In genomic region chr7:145110028-145110427, GRCm38 (mm10) we compare ENCODE assay signal across 13 mouse cellular contexts.
DNase-seq lines count a peak whose midpoint lies in the region; ATAC-seq and TF ChIP-seq lines count a peak whose summit lies in the region.
"Had no signal": no experiment of that assay in that cellular context is flagged by ENCODE, and none has a peak within 500 bp of the region (broad histone marks: within the 10 kb centered on the region; RNA-seq: fewer than 3 reads in every experiment).

No protein-coding gene starts in this region.

- no peak for TF ChIP-seq POLR2A in bone marrow macrophage, adult 2 months (IDR thresholded peaks at IDR 0.05; ENCODE audit: borderline replicate concordance, low read depth, low read length)

- no peak for TF ChIP-seq CTCF in kidney, postnatal 0 days (IDR thresholded peaks at IDR 0.05; ENCODE audit: low read depth)
- no peak for TF ChIP-seq CTCF in bone marrow macrophage, adult 2 months (IDR thresholded peaks at IDR 0.05; ENCODE audit: low read depth, low read length)

- peak overlapping the region; percentile 28; the same call in 1 of the 2 replicates for H3K9ac ChIP-seq in heart, embryonic 13.5 days
- no peak overlapping the region for H3K9ac ChIP-seq in kidney, postnatal 0 days (ENCODE audit: low read depth, low read length)
- no peak overlapping the region for H3K9ac ChIP-seq in forebrain, embryonic 12.5 days
- H3K9ac ChIP-seq: embryonic facial prominence, embryonic 15.5 days; hindbrain, embryonic 13.5 days; liver, embryonic 15.5 days had no signal

- H3K4me3 ChIP-seq in heart, embryonic 13.5 days, result no peak overlapping the region
- no peak overlapping the region for H3K4me3 ChIP-seq in kidney, postnatal 0 days (replicated peaks; ENCODE audit: low read depth, low read length)
- no peak overlapping the region for H3K4me3 ChIP-seq in bone marrow macrophage, adult 2 months (ENCODE audit: insufficient read depth, low read length)
- no peak overlapping the region for H3K4me3 ChIP-seq in limb, embryonic 10.5 days
- no peak overlapping the region for H3K4me3 ChIP-seq in forebrain, embryonic 12.5 days (replicated peaks)
- H3K4me3 ChIP-seq: embryonic facial prominence, embryonic 15.5 days; hindbrain, embryonic 13.5 days; liver, embryonic 15.5 days had no signal

- H3K36me3 ChIP-seq in heart, embryonic 13.5 days, result no peaks in the 10 kb centered on the region
- H3K36me3 ChIP-seq in kidney, postnatal 0 days (ENCODE audit: insufficient read depth, low read length), result no peaks in the 10 kb centered on the region
- no peaks in the 10 kb centered on the region for H3K36me3 ChIP-seq in limb, embryonic 10.5 days
- no peaks in the 10 kb centered on the region for H3K36me3 ChIP-seq in forebrain, embryonic 12.5 days (replicated peaks)
- H3K36me3 ChIP-seq: embryonic facial prominence, embryonic 15.5 days; hindbrain, embryonic 13.5 days; liver, embryonic 15.5 days had no signal

- ATAC-seq in heart, embryonic 13.5 days (ENCODE audit: extremely low read depth, insufficient number of reproducible peaks, low FRiP score, low TSS enrichment), result no peak
- no peak for ATAC-seq in kidney, postnatal 0 days (replicated peaks; ENCODE audit: low FRiP score, low read depth)
- ATAC-seq in forebrain, embryonic 12.5 days (ENCODE audit: low FRiP score), result no peak
- ATAC-seq: forebrain, embryonic 16.5 days had no signal

- no peaks in the 10 kb centered on the region; the same call in 1 of the 2 replicates for H3K27me3 ChIP-seq in heart, embryonic 13.5 days (replicated peaks)
- H3K27me3 ChIP-seq in kidney, postnatal 0 days (ENCODE audit: insufficient read depth, low read length), result no peaks in the 10 kb centered on the region
- no peaks in the 10 kb centered on the region for H3K27me3 ChIP-seq in limb, embryonic 10.5 days (ENCODE audit: low read depth, poor library complexity, severe bottlenecking)
- no peaks in the 10 kb centered on the region for H3K27me3 ChIP-seq in forebrain, embryonic 12.5 days
- H3K27me3 ChIP-seq: embryonic facial prominence, embryonic 15.5 days; liver, embryonic 15.5 days had no signal

- H3K27ac ChIP-seq in heart, embryonic 13.5 days (replicated peaks), result peak overlapping the region; percentile 91
- H3K27ac ChIP-seq in kidney, postnatal 0 days, result peak overlapping the region; percentile 94
- peak overlapping the region; percentile 54 for H3K27ac ChIP-seq in bone marrow macrophage, adult 2 months (ENCODE audit: insufficient read depth, low read depth, low read length)
- H3K27ac ChIP-seq in limb, embryonic 10.5 days, result peak overlapping the region; percentile 38; the same call in 1 of the 2 replicates
- no peak overlapping the region for H3K27ac ChIP-seq in forebrain, embryonic 12.5 days
- H3K27ac ChIP-seq: hindbrain, embryonic 13.5 days had no signal

- DNase-seq in heart, postnatal 4 days, result no peak
- no peak for DNase-seq in kidney, postnatal 0 days (ENCODE audit: low spot score)
- no peak for DNase-seq in kidney, postnatal 4 days
- no peak for DNase-seq in limb, embryonic 10.5 days (ENCODE audit: low spot score)
- no peak for DNase-seq in urinary bladder, adult 2 months (ENCODE audit: low spot score)
- DNase-seq: left cerebral cortex, postnatal 4 days had no signal

- WGBS in heart, embryonic 13.5 days, result 75% methylated on average over 3 of the region's 3 CpGs
- 64% methylated on average over 3 of the region's 3 CpGs for WGBS in kidney, postnatal 0 days
- WGBS in limb, embryonic 10.5 days, result 80% methylated on average over 3 of the region's 3 CpGs
- 85% methylated on average over 3 of the region's 3 CpGs for WGBS in forebrain, embryonic 12.5 days

- no peaks in the 10 kb centered on the region for H3K9me3 ChIP-seq in heart, embryonic 13.5 days
- H3K9me3 ChIP-seq in kidney, postnatal 0 days (replicated peaks; ENCODE audit: low read length), result no peaks in the 10 kb centered on the region
- no peaks in the 10 kb centered on the region for H3K9me3 ChIP-seq in limb, embryonic 10.5 days (replicated peaks)
- H3K9me3 ChIP-seq in forebrain, embryonic 12.5 days, result no peaks in the 10 kb centered on the region
- H3K9me3 ChIP-seq: embryonic facial prominence, embryonic 15.5 days; hindbrain, embryonic 13.5 days; liver, embryonic 15.5 days had no signal

- no peak overlapping the region for H3K4me2 ChIP-seq in heart, embryonic 13.5 days
- H3K4me2 ChIP-seq in kidney, postnatal 0 days (ENCODE audit: low read length), result no peak overlapping the region
- H3K4me2 ChIP-seq in forebrain, embryonic 12.5 days, result no peak overlapping the region
- H3K4me2 ChIP-seq: hindbrain, embryonic 13.5 days had no signal

- peaks cover 54% of the 10 kb centered on the region for H3K4me1 ChIP-seq in heart, embryonic 13.5 days
- H3K4me1 ChIP-seq in kidney, postnatal 0 days (replicated peaks; ENCODE audit: insufficient read depth, low read length), result peaks cover 27% of the 10 kb centered on the region
- peaks cover 82% of the 10 kb centered on the region for H3K4me1 ChIP-seq in bone marrow macrophage, adult 2 months (ENCODE audit: control insufficient read depth, insufficient read depth, low read length)
- H3K4me1 ChIP-seq in limb, embryonic 10.5 days, result peaks cover 50% of the 10 kb centered on the region
- peaks cover 20% of the 10 kb centered on the region for H3K4me1 ChIP-seq in forebrain, embryonic 12.5 days
